Comparison of ENCODE assay signal across 13 mouse cellular contexts in genomic region chr5:64383215-64383614, GRCm38 (mm10).
DNase-seq lines count a peak whose midpoint lies in the region; ATAC-seq and TF ChIP-seq lines count a peak whose summit lies in the region.
"Had no signal": no experiment of that assay in that cellular context is flagged by ENCODE, and none has a peak within 500 bp of the region (broad histone marks: within the 10 kb centered on the region; RNA-seq: fewer than 3 reads in every experiment).

No protein-coding gene starts in this region.

- no peaks in the 10 kb centered on the region for H3K36me3 ChIP-seq in heart, embryonic 10.5 days
- H3K36me3 ChIP-seq in lung, embryonic 14.5 days (ENCODE audit: insufficient read depth) = no peaks in the 10 kb centered on the region
- H3K36me3 ChIP-seq in intestine, embryonic 16.5 days (ENCODE audit: control insufficient read depth, insufficient read depth, low read length) = no peaks in the 10 kb centered on the region
- H3K36me3 ChIP-seq in stomach, embryonic 15.5 days = no peaks in the 10 kb centered on the region
- no peaks in the 10 kb centered on the region for H3K36me3 ChIP-seq in hindbrain, embryonic 14.5 days (replicated peaks; ENCODE audit: control insufficient read depth, insufficient read depth)
- H3K36me3 ChIP-seq: embryonic facial prominence, embryonic 13.5 days; forebrain, embryonic 12.5 days; hindbrain, embryonic 10.5 days had no signal

- peaks cover 39% of the 10 kb centered on the region for H3K4me1 ChIP-seq in heart, embryonic 10.5 days
- H3K4me1 ChIP-seq in lung, embryonic 14.5 days (ENCODE audit: insufficient read depth) = peaks cover 36% of the 10 kb centered on the region
- H3K4me1 ChIP-seq in intestine, embryonic 16.5 days (ENCODE audit: control insufficient read depth, insufficient read depth, low read length) = peaks cover 31% of the 10 kb centered on the region
- H3K4me1 ChIP-seq in stomach, embryonic 15.5 days = peaks cover 33% of the 10 kb centered on the region
- peaks cover 13% of the 10 kb centered on the region for H3K4me1 ChIP-seq in hindbrain, embryonic 14.5 days (replicated peaks; ENCODE audit: control insufficient read depth, insufficient read depth, low read length)

- no peaks in the 10 kb centered on the region for H3K27me3 ChIP-seq in heart, embryonic 10.5 days (ENCODE audit: insufficient read depth, poor library complexity, severe bottlenecking)
- H3K27me3 ChIP-seq in lung, embryonic 14.5 days (ENCODE audit: insufficient read depth, low read length) = no peaks in the 10 kb centered on the region
- H3K27me3 ChIP-seq in intestine, embryonic 16.5 days (replicated peaks; ENCODE audit: control insufficient read depth, insufficient read depth, low read length) = no peaks in the 10 kb centered on the region
- no peaks in the 10 kb centered on the region for H3K27me3 ChIP-seq in stomach, embryonic 15.5 days (replicated peaks)
- no peaks in the 10 kb centered on the region for H3K27me3 ChIP-seq in hindbrain, embryonic 14.5 days (ENCODE audit: control insufficient read depth, insufficient read depth, low read length)
- H3K27me3 ChIP-seq: embryonic facial prominence, embryonic 13.5 days; forebrain, embryonic 12.5 days had no signal

- peak; percentile 36 for DNase-seq in heart, embryonic 10.5 days (ENCODE audit: low spot score)
- no peak for DNase-seq in heart, postnatal 25 days (ENCODE audit: low spot score)
- DNase-seq in lung, embryonic 14.5 days = no peak
- no peak for DNase-seq in lung, postnatal 10 days
- DNase-seq in cerebellum, postnatal 10 days = no peak
- no peak for DNase-seq in hindbrain, embryonic 14.5 days (ENCODE audit: low spot score)
- DNase-seq: lung, postnatal 14 days had no signal

- H3K9me3 ChIP-seq in heart, embryonic 10.5 days = no peaks in the 10 kb centered on the region
- H3K9me3 ChIP-seq in lung, embryonic 14.5 days (ENCODE audit: low read depth, low read length) = no peaks in the 10 kb centered on the region
- H3K9me3 ChIP-seq in intestine, embryonic 16.5 days (ENCODE audit: control insufficient read depth, low read length) = no peaks in the 10 kb centered on the region
- H3K9me3 ChIP-seq in stomach, embryonic 15.5 days = no peaks in the 10 kb centered on the region
- H3K9me3 ChIP-seq in hindbrain, embryonic 14.5 days (ENCODE audit: control insufficient read depth, low read length) = no peaks in the 10 kb centered on the region
- H3K9me3 ChIP-seq: embryonic facial prominence, embryonic 13.5 days; forebrain, embryonic 12.5 days; hindbrain, embryonic 10.5 days had no signal

- H3K4me3 ChIP-seq in heart, embryonic 10.5 days = no peak overlapping the region
- no peak overlapping the region for H3K4me3 ChIP-seq in lung, embryonic 14.5 days (ENCODE audit: low read depth, low read length)
- H3K4me3 ChIP-seq in intestine, embryonic 16.5 days (ENCODE audit: low read length) = no peak overlapping the region
- H3K4me3 ChIP-seq in stomach, embryonic 15.5 days (replicated peaks) = no peak overlapping the region
- H3K4me3 ChIP-seq in hindbrain, embryonic 14.5 days (replicated peaks; ENCODE audit: low read length) = no peak overlapping the region
- H3K4me3 ChIP-seq: embryonic facial prominence, embryonic 13.5 days; forebrain, embryonic 12.5 days; hindbrain, embryonic 10.5 days had no signal

- no peak overlapping the region for H3K9ac ChIP-seq in lung, embryonic 14.5 days
- H3K9ac ChIP-seq in intestine, embryonic 16.5 days (ENCODE audit: low read depth, low read length) = no peak overlapping the region
- H3K9ac ChIP-seq in stomach, embryonic 15.5 days = no peak overlapping the region
- H3K9ac ChIP-seq in hindbrain, embryonic 14.5 days = no peak overlapping the region
- H3K9ac ChIP-seq: embryonic facial prominence, embryonic 13.5 days; forebrain, embryonic 12.5 days; liver, embryonic 14.5 days had no signal

- TF ChIP-seq CTCF in lung, embryonic 14.5 days (IDR thresholded peaks at IDR 0.05; ENCODE audit: low read depth) = no peak

- H3K27ac ChIP-seq in heart, embryonic 10.5 days = 0 out of 2 replicates have a peak overlapping the region, but pooled peaks have one; percentile 2
- peak overlapping the region; percentile 15; the same call in 1 of the 2 replicates for H3K27ac ChIP-seq in lung, embryonic 14.5 days (ENCODE audit: low read depth)
- H3K27ac ChIP-seq in intestine, embryonic 16.5 days (ENCODE audit: low read length) = peak overlapping the region; percentile 23; the same call in 1 of the 2 replicates
- peak overlapping the region; percentile 67; the same call in 1 of the 2 replicates for H3K27ac ChIP-seq in stomach, embryonic 15.5 days
- no peak overlapping the region for H3K27ac ChIP-seq in hindbrain, embryonic 14.5 days
- H3K27ac ChIP-seq: embryonic facial prominence, embryonic 13.5 days; forebrain, embryonic 12.5 days; liver, embryonic 14.5 days had no signal

- intact Hi-C loops in heart, postnatal 25 days (cut with DNase I) = loop anchor here (2.0 to 10.0 kb wide), 4 partner anchors 124 to 430 kb away; no protein-coding TSS in a partner anchor

- 74% methylated on average over 4 of the region's 4 CpGs for WGBS in heart, embryonic 10.5 days
- 37% methylated on average over 4 of the region's 4 CpGs for WGBS in lung, embryonic 14.5 days
- WGBS in intestine, embryonic 16.5 days = 65% methylated on average over 4 of the region's 4 CpGs
- 47% methylated on average over 4 of the region's 4 CpGs for WGBS in stomach, embryonic 15.5 days
- 83% methylated on average over 4 of the region's 4 CpGs for WGBS in hindbrain, embryonic 14.5 days

- H3K4me2 ChIP-seq in lung, embryonic 14.5 days = no peak overlapping the region
- no peak overlapping the region for H3K4me2 ChIP-seq in intestine, embryonic 16.5 days (ENCODE audit: low read depth, low read length)
- no peak overlapping the region for H3K4me2 ChIP-seq in stomach, embryonic 15.5 days
- H3K4me2 ChIP-seq in hindbrain, embryonic 14.5 days (replicated peaks) = no peak overlapping the region
- H3K4me2 ChIP-seq: embryonic facial prominence, embryonic 13.5 days; forebrain, embryonic 12.5 days had no signal

- ATAC-seq in lung, embryonic 14.5 days (ENCODE audit: insufficient read depth) = no peak
- ATAC-seq in intestine, embryonic 16.5 days = no peak
- no peak for ATAC-seq in stomach, embryonic 15.5 days (ENCODE audit: insufficient read depth, low FRiP score, low read depth)
- ATAC-seq in hindbrain, embryonic 14.5 days (ENCODE audit: low FRiP score) = no peak
